Comparison of ENCODE assay signal across 14 mouse cellular contexts in the genomic region with DNA sequence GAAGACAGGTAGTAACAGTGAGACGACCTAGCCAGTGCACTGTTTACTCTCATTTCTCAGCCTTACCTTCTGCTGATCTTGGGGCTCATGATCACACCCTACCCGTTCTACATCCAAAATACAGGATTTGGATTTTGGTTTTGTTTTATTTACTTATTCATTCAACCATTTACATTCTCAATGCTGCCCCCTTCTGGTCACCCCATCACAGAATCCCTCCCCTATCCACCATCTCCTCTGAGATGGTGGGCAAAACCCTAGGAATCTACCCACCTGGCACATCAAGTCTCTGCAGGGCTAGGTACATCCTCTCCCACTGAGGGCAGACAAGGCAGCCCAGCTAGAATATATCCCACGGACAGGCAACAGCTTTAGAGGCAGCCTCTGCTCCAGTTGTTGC.
DNase-seq lines count a peak whose midpoint lies in the region; TF ChIP-seq lines count a peak whose summit lies in the region.
"Had no signal": no experiment of that assay in that cellular context is flagged by ENCODE, and none has a peak within 500 bp of the region (broad histone marks: within the 10 kb centered on the region; RNA-seq: fewer than 3 reads in every experiment).

No protein-coding gene starts in this region.

- peak; percentile 6 to 13 for DNase-seq in cerebellum, postnatal 10 days
- DNase-seq in cerebellum, adult 11-12 months = no peak
- peak; percentile 11 for DNase-seq in layer of hippocampus, adult 11-12 months (ENCODE audit: low spot score)
- DNase-seq in layer of hippocampus, postnatal 36 days = no peak
- peak; percentile 32 for DNase-seq in brain, adult 2 months (ENCODE audit: low read depth, low spot score)
- DNase-seq in gastrocnemius, postnatal 10 days = no peak
- no peak for DNase-seq in lung, adult 18-20 months
- DNase-seq: cerebellum, postnatal 36 days; heart, adult 18-20 months; heart, postnatal 10 days; layer of hippocampus, adult 9-11 months; left cerebral cortex, postnatal 4 days; right cerebral cortex, postnatal 14 days had no signal

- no peaks in the 10 kb centered on the region for H3K9me3 ChIP-seq in E14TG2a.4 (ENCODE audit: low read length)

- H3K27me3 ChIP-seq in E14TG2a.4 (ENCODE audit: insufficient read depth, low read length) = no peaks in the 10 kb centered on the region

- H3K4me1 ChIP-seq in E14TG2a.4 (replicated peaks; ENCODE audit: low read depth, low read length) = no peaks in the 10 kb centered on the region

- H3K36me3 ChIP-seq in E14TG2a.4 (ENCODE audit: insufficient read depth, low read length) = no peaks in the 10 kb centered on the region

- peak; percentile 29 for TF ChIP-seq CTCF in E14TG2a.4 (conservative IDR thresholded peaks at IDR 0.05; ENCODE audit: low read length)

- no peak overlapping the region for H3K4me3 ChIP-seq in E14TG2a.4 (replicated peaks; ENCODE audit: low read length)

Comparison
In these comparisons a context has a peak if more than half of its experiments do, and no peak if none do; other contexts are left out.
1. DNase-seq: peak in cerebellum, postnatal 10 days (2 of 2), layer of hippocampus, adult 11-12 months (single experiment) and brain, adult 2 months (single experiment); none in cerebellum, adult 11-12 months (single experiment), layer of hippocampus, postnatal 36 days (0 of 2), gastrocnemius, postnatal 10 days (single experiment) and lung, adult 18-20 months (0 of 2).